Mouse (Mus musculus): ENCODE measurements at regions not wholly inside any gene's neighbourhood (a gene's known extent, or its start where the extent isn't known, plus 50 kb on each side); places are given as distances from the start of the nearest gene placed in this dataset.

GRCm38 (mm10) chr6:51288306-51289066 lies 144.0 kb upstream of the Nfe2l3 start:
- TF ChIP-seq CTCF (IDR thresholded peaks at IDR 0.05; ENCODE audit: insufficient read depth, low read depth, low read length) (no peak), POLR2A (IDR thresholded peaks at IDR 0.05; ENCODE audit: insufficient read depth, low read depth, low read length) (no peak)
